Mouse (Mus musculus) heart, adult 2 months (tissue): ENCODE measurements at regions not wholly inside any gene's neighbourhood (a gene's known extent, or its start where the extent isn't known, plus 50 kb on each side); places are given as distances from the start of the nearest gene placed in this dataset.
A peak's percentile ranks its signal among the peaks of the same experiment; 100 is the strongest.

Experiments used
- DNase-seq, 2 experiments: peaks; one replicate each; pipeline ENCODE4 v3.0.0; 2021
- H3K27ac ChIP-seq: fragments of 200-600 bp; 2 replicates; pipeline ENCODE4 v1.8.1; 2022
- H3K27me3 ChIP-seq: fragments of 200-500 bp; 2 replicates; pipeline ENCODE4 v1.6.1; 2012; ENCODE audit warnings: mild to moderate bottlenecking, low read length, inconsistent platforms, mixed read lengths; ENCODE audit not compliant: control insufficient read depth, insufficient read depth
- H3K36me3 ChIP-seq: fragments of 200-500 bp; 2 replicates; pipeline ENCODE4 v1.6.1; 2012; ENCODE audit warnings: low read length, inconsistent platforms; ENCODE audit not compliant: control insufficient read depth, insufficient read depth
- H3K4me1 ChIP-seq: fragments of 200-500 bp; 2 replicates; pipeline ENCODE4 v1.6.1; 2011; ENCODE audit warnings: low read length; ENCODE audit not compliant: control insufficient read depth, insufficient read depth
- H3K4me3 ChIP-seq: fragments of 200-600 bp; 2 replicates; pipeline ENCODE4 v1.8.1; 2022
- H3K79me2 ChIP-seq: fragments of 200-500 bp; replicated peaks from 2 replicates; pipeline ENCODE4 v1.6.1; 2012; ENCODE audit warnings: mild to moderate bottlenecking, inconsistent platforms, low read length, moderate library complexity, mixed read lengths; ENCODE audit not compliant: control insufficient read depth, insufficient read depth
- H3K9ac ChIP-seq: fragments of 200-500 bp; 2 replicates; pipeline ENCODE4 v1.6.1; 2012; ENCODE audit warnings: low read depth, mild to moderate bottlenecking, control low read depth, inconsistent platforms, low read length, mixed read lengths
- CTCF ChIP-seq: fragments of 200-600 bp; IDR thresholded peaks from 2 replicates; pipeline ENCODE4 v1.8.1; 2022; ENCODE audit warnings: antibody characterized with exemption, mild to moderate bottlenecking, moderate library complexity
- EP300 ChIP-seq: fragments of 200-500 bp; IDR thresholded peaks from 2 replicates; pipeline ENCODE4 v1.6.1; 2011; ENCODE audit warnings: low read depth, low read length, control low read depth; ENCODE audit not compliant: insufficient read depth
- POLR2A ChIP-seq: fragments of 200-500 bp; IDR thresholded peaks from 2 replicates; pipeline ENCODE4 v1.6.1; 2011; ENCODE audit warnings: mild to moderate bottlenecking, low read depth, low read length, control low read depth; ENCODE audit not compliant: insufficient read depth
- WGBS: fragments of 180-500 bp; shearing (Covaris S2); methylation state at CpG from one replicate; pipeline ENCODE4 v1.1.7; 2018; 5-methylcytosine and 5-hydroxymethylcytosine counted together
- intact Hi-C: fragments of 180-260 bp; cut with DNase I; formaldehyde crosslinking; loops from one replicate; pipeline ENCODE4 v1.15.1; 2025

GRCm38 (mm10) chr15:59173452-59174245 lies 284.6 kb downstream of the Gm49356 start:
- peak overlapping the region; percentile 38 for H3K27ac ChIP-seq
- no peak overlapping the region for H3K4me3 ChIP-seq

GRCm38 (mm10) chr15:59174246-59174751 lies 285.2 kb downstream of the Gm49356 start:
- intact Hi-C loops: no loop called here
- 25% methylated on average over 7 of the region's 7 CpGs for WGBS
- Histone ChIP-seq H3K9ac (no peak overlapping the region), H3K79me2 (no peaks in the 10 kb centered on the region), H3K27ac (peak overlapping the region; percentile 38), H3K36me3 (0 out of 2 replicates have a peak, but pooled peaks cover 2% of the 10 kb centered on the region), H3K4me1 (peaks cover 10% of the 10 kb centered on the region; the same call in 1 of the 2 replicates), H3K4me3 (no peak overlapping the region), H3K27me3 (no peaks in the 10 kb centered on the region)
- DNase-seq: no peak
- TF ChIP-seq CTCF (no peak), EP300 (no peak), POLR2A (no peak)

More at GRCm38 (mm10) chr15:59173452-59174245, 284.6 kb downstream of the Gm49356 start:
- H3K36me3 ChIP-seq: 0 out of 2 replicates have a peak, but pooled peaks cover 2% of the 10 kb centered on the region
- 54% methylated on average over 21 of the region's 21 CpGs for WGBS
- no peak overlapping the region for H3K9ac ChIP-seq
- no peaks in the 10 kb centered on the region for H3K79me2 ChIP-seq
- no peak for DNase-seq
- intact Hi-C loops: loop anchor here (2.0 kb wide), 1 partner anchor 21 kb away; no protein-coding TSS in a partner anchor
- H3K27me3 ChIP-seq: no peaks in the 10 kb centered on the region
- no peak for TF ChIP-seq POLR2A
- TF ChIP-seq CTCF: no peak
- TF ChIP-seq EP300: no peak
- H3K4me1 ChIP-seq: peaks cover 10% of the 10 kb centered on the region; the same call in 1 of the 2 replicates

GRCm38 (mm10) chr15:59174893-59175531 lies 285.9 kb downstream of the Gm49356 start:
- no peaks in the 10 kb centered on the region for H3K27me3 ChIP-seq
- no peak overlapping the region for H3K9ac ChIP-seq
- no peak for DNase-seq
- peaks cover 10% of the 10 kb centered on the region; the same call in 1 of the 2 replicates for H3K4me1 ChIP-seq
- TF ChIP-seq POLR2A: no peak
- TF ChIP-seq CTCF: no peak
- TF ChIP-seq EP300: no peak
- peak overlapping the region; percentile 38 for H3K27ac ChIP-seq
- H3K79me2 ChIP-seq: no peaks in the 10 kb centered on the region
- 0 out of 2 replicates have a peak, but pooled peaks cover 2% of the 10 kb centered on the region for H3K36me3 ChIP-seq
- WGBS: 61% methylated on average over 8 of the region's 8 CpGs
- intact Hi-C loops: no loop called here
- no peak overlapping the region for H3K4me3 ChIP-seq

DNA sequence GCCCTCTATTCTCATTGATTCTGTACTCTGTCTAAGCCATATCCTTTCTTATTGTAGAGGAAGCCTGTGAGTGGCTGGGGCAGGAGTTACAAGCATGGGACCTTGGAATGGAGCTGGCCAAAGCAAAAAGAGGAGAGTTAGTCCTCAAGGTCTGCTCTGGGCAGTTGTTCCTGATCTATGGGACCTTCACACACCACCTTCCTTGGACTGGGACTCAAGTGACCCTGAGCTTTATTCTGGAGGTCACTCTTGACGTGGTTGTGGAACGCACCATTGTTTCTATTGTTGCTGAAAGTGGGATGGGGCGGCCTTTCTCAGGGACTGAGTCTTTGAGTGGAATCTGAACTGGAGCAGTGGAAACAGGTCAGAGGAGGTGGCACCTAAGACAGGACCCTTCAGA lies 291.0 kb downstream of the Gm49356 start:
- no peak overlapping the region for H3K9ac ChIP-seq
- no peaks in the 10 kb centered on the region for H3K36me3 ChIP-seq
- 93% methylated on average over 3 of the region's 3 CpGs for WGBS

GRCm38 (mm10) chr15:59184461-59184860 lies 295.4 kb downstream of the Gm49356 start:
- no peak for DNase-seq
- intact Hi-C loops: no loop called here

More for the DNA sequence above, 291.0 kb downstream of the Gm49356 start:
- intact Hi-C loops: no loop called here
- H3K27ac ChIP-seq: no peak overlapping the region
- H3K79me2 ChIP-seq: no peaks in the 10 kb centered on the region
- H3K4me1 ChIP-seq: peaks cover under 1% of the 10 kb centered on the region; the same call in 1 of the 2 replicates
- TF ChIP-seq CTCF (no peak), POLR2A (no peak), EP300 (no peak)
- no peak overlapping the region for H3K4me3 ChIP-seq
- no peaks in the 10 kb centered on the region for H3K27me3 ChIP-seq
- DNase-seq: no peak

More at GRCm38 (mm10) chr15:59184461-59184860, 295.4 kb downstream of the Gm49356 start:
- peaks cover 8% of the 10 kb centered on the region; the same call in 1 of the 2 replicates for H3K4me1 ChIP-seq
- no peak overlapping the region for H3K27ac ChIP-seq
- H3K9ac ChIP-seq: no peak overlapping the region
- no peak overlapping the region for H3K4me3 ChIP-seq
- no peaks in the 10 kb centered on the region for H3K36me3 ChIP-seq
- no peaks in the 10 kb centered on the region for H3K27me3 ChIP-seq
- 43% methylated on average over 9 of the region's 9 CpGs for WGBS
- H3K79me2 ChIP-seq: no peaks in the 10 kb centered on the region
- TF ChIP-seq CTCF: no peak
- no peak for TF ChIP-seq EP300
